Mouse (Mus musculus): ENCODE measurements around the gene Gprin1. TPM values are rescaled to one million over a fixed set of nuclear protein-coding genes. Genes with fewer than 3 reads are reported as not detected.

Gene Gprin1
- total and polyA plus RNA-seq, 3 experiments = not detected

GRCm38 (mm10) chr13:54760164-54760795, 10.6 kb upstream of the Gprin1 start:
- Histone ChIP-seq H3K27ac (ENCODE audit: control insufficient read depth, low read depth, low read length) (no peak overlapping the region), H3K9ac (ENCODE audit: control insufficient read depth, low read depth, low read length, poor library complexity, severe bottlenecking) (no peak overlapping the region), H3K4me1 (ENCODE audit: control insufficient read depth in 1 of 2, insufficient read depth in 2 of 2, low read length in 2 of 2) (no peaks in the 10 kb centered on the region), H3K9me3 (replicated peaks; ENCODE audit: insufficient read depth, low read length) (no peaks in the 10 kb centered on the region), H3K27me3 (ENCODE audit: control insufficient read depth in 1 of 2, insufficient read depth in 2 of 2, low read length in 2 of 2) (no peaks in the 10 kb centered on the region), H3K79me2 (ENCODE audit: control insufficient read depth, insufficient read depth, low read length, poor library complexity) (no peaks in the 10 kb centered on the region), H3K36me3 (ENCODE audit: control insufficient read depth in 1 of 2, insufficient read depth in 2 of 2, low read length in 2 of 2) (no peaks in the 10 kb centered on the region), H3K4me3 (ENCODE audit: control insufficient read depth in 1 of 2, insufficient read depth in 1 of 2, low read depth in 2 of 2, low read length in 2 of 2) (no peak overlapping the region)
- TF ChIP-seq HCFC1 (IDR thresholded peaks at IDR 0.05; ENCODE audit: low read depth, low read length) (no peak), ZC3H11A (IDR thresholded peaks at IDR 0.05; ENCODE audit: low read depth, low read length) (no peak)
- no peak for DNase-seq (ENCODE audit: low read depth, low spot score)

GRCm38 (mm10) chr13:54759496-54759895, 9.8 kb upstream of the Gprin1 start:
- DNase-seq (ENCODE audit: low read depth, low spot score) = no peak
- no peaks in the 10 kb centered on the region for H3K4me1 ChIP-seq (ENCODE audit: control insufficient read depth in 1 of 2, insufficient read depth in 2 of 2, low read length in 2 of 2)
- H3K9me3 ChIP-seq (replicated peaks; ENCODE audit: insufficient read depth, low read length) = no peaks in the 10 kb centered on the region
- no peaks in the 10 kb centered on the region for H3K79me2 ChIP-seq (ENCODE audit: control insufficient read depth, insufficient read depth, low read length, poor library complexity)
- H3K36me3 ChIP-seq (ENCODE audit: control insufficient read depth in 1 of 2, insufficient read depth in 2 of 2, low read length in 2 of 2) = no peaks in the 10 kb centered on the region
- TF ChIP-seq POLR2A (IDR thresholded peaks at IDR 0.05; ENCODE audit: control insufficient read depth in 1 of 2, insufficient read depth in 1 of 2, low read depth in 1 of 2, low read length in 2 of 2, poor library complexity in 1 of 2) = no peak
- TF ChIP-seq TAL1 (IDR thresholded peaks at IDR 0.05; ENCODE audit: low read length) = no peak
- no peak for TF ChIP-seq ETS1 (IDR thresholded peaks at IDR 0.05; ENCODE audit: low read depth, low read length)
- no peak for TF ChIP-seq ZC3H11A (IDR thresholded peaks at IDR 0.05; ENCODE audit: low read depth, low read length)
- no peak for TF ChIP-seq TCF12 (IDR thresholded peaks at IDR 0.05; ENCODE audit: low read depth, low read length)
- no peak for TF ChIP-seq UBTF (IDR thresholded peaks at IDR 0.05; ENCODE audit: borderline replicate concordance, insufficient read depth, low read depth, low read length)
- TF ChIP-seq E2F4 (IDR thresholded peaks at IDR 0.05; ENCODE audit: borderline replicate concordance, low read depth, low read length) = no peak
- TF ChIP-seq ZKSCAN1 (IDR thresholded peaks at IDR 0.05; ENCODE audit: low read depth, low read length) = no peak
- TF ChIP-seq POLR2AphosphoS5 (IDR thresholded peaks at IDR 0.05; ENCODE audit: borderline replicate concordance, low read depth, low read length) = no peak
- TF ChIP-seq CHD1 (IDR thresholded peaks at IDR 0.05; ENCODE audit: low read depth, low read length) = no peak
- no peak for TF ChIP-seq MEF2A (IDR thresholded peaks at IDR 0.05; ENCODE audit: extremely low read depth, insufficient replicate concordance, low read depth, low read length, poor library complexity, severe bottlenecking)
- no peak for TF ChIP-seq NRF1 (IDR thresholded peaks at IDR 0.05; ENCODE audit: insufficient read depth, low read depth, low read length, poor library complexity, severe bottlenecking)
- TF ChIP-seq ZMIZ1 (IDR thresholded peaks at IDR 0.05; ENCODE audit: low read depth, low read length) = no peak
- TF ChIP-seq JUND (IDR thresholded peaks at IDR 0.05; ENCODE audit: low read depth, low read length) = no peak
- TF ChIP-seq MXI1 (IDR thresholded peaks at IDR 0.05; ENCODE audit: low read depth, low read length) = no peak
- no peak for TF ChIP-seq SMC3 (IDR thresholded peaks at IDR 0.05; ENCODE audit: low read depth, low read length)
- no peak for TF ChIP-seq ZNF384 (IDR thresholded peaks at IDR 0.05; ENCODE audit: low read depth, low read length)
- no peak overlapping the region for H3K27ac ChIP-seq (ENCODE audit: control insufficient read depth, low read depth, low read length)
- H3K9ac ChIP-seq (ENCODE audit: control insufficient read depth, low read depth, low read length, poor library complexity, severe bottlenecking) = no peak overlapping the region
- no peaks in the 10 kb centered on the region for H3K27me3 ChIP-seq (ENCODE audit: control insufficient read depth in 1 of 2, insufficient read depth in 2 of 2, low read length in 2 of 2)
- H3K4me3 ChIP-seq (ENCODE audit: control insufficient read depth in 1 of 2, insufficient read depth in 1 of 2, low read depth in 2 of 2, low read length in 2 of 2) = no peak overlapping the region
